Mouse (Mus musculus): ENCODE data around the gene Ormdl3. TPM values are rescaled to one million over a fixed set of nuclear protein-coding genes. Genes with fewer than 3 reads are reported as not detected.
A peak's percentile ranks its signal among the peaks of the same experiment; 100 is the strongest.

Gene Ormdl3
- polyA plus RNA-seq, 1 experiment from 2014 or later = 69.4 TPM

DNA sequence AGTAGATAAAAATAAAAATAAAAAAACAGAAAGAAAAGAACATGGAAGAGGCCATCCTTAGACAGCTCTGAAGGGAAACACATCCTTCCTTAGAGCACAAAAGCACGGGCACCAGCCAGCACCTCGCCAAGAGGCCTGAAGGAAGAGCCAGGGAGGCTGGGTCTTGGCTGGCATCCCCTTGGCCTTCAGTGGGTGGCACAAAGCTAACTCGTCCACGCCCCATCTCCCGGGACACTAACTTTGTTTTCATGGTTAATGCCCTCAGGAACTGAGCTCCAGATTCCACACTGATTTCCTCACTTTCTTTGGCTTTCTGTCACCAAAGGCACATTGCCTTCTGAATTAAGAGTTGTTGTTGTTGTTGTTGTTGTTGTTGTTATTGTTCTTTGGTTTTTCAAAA lies 9.4 kb downstream of the Ormdl3 start:
- Histone ChIP-seq H3K27me3 (no peaks in the 10 kb centered on the region), H3K4me1 (no peaks in the 10 kb centered on the region), H3K9me3 (no peaks in the 10 kb centered on the region), H3K9ac (no peak overlapping the region), H3K4me2 (no peak overlapping the region), H3K27ac (no peak overlapping the region), H3K36me3 (peaks cover 28% of the 10 kb centered on the region), H3K4me3 (no peak overlapping the region)
- 84% methylated on average over 5 of the region's 5 CpGs for WGBS
- no peak for ATAC-seq (ENCODE audit: insufficient number of reproducible peaks, insufficient read depth, low FRiP score, low TSS enrichment, low read depth)

DNA sequence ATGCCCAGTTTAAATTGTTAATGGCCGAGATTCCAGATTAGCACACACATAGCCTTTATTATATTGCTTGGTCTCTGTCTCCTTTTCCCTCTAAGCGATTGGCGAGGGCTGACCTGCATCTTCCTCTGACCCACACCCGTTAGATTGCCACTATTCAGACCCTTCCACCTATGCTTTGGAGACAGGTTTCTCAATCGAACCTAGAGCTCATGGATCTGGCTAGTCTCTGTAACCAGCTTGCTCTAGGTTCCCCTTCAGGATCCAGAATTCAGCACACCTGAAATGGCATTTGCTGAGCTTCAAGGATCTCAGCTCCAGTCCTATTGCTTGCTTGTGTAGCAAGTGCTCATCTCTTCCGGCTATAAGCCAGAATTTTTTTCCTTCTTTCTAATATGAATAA lies 17.7 kb downstream of the Ormdl3 start:
- no peaks in the 10 kb centered on the region for H3K4me1 ChIP-seq
- ATAC-seq (ENCODE audit: insufficient number of reproducible peaks, insufficient read depth, low FRiP score, low TSS enrichment, low read depth) = no peak
- no peaks in the 10 kb centered on the region for H3K36me3 ChIP-seq
- no peaks in the 10 kb centered on the region for H3K27me3 ChIP-seq
- H3K4me3 ChIP-seq = no peak overlapping the region
- no peak overlapping the region for H3K4me2 ChIP-seq
- no peaks in the 10 kb centered on the region; the same call in 1 of the 2 replicates for H3K9me3 ChIP-seq
- H3K27ac ChIP-seq = no peak overlapping the region
- H3K9ac ChIP-seq = no peak overlapping the region
- WGBS = 80% methylated on average over 6 of the region's 6 CpGs

DNA sequence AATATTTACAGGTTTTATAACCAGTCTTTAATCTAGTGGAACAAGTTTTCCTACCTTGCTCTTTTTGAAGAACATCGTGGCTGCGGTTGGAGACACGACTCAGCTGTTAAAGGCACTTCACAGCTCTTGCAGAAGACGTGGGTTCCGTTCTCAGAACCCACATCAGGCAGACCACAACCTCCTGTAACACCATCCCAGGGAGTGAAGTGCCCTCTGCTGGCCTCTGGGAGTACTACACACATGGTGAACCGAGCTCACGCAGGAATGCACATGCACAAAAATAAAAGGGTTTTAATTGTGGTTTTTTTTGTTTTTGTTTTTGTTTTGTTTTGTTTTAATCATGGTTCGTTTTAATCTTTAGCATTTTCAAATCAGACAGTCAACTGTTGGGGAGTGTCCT lies 18.8 kb downstream of the Ormdl3 start:
- Histone ChIP-seq H3K27me3 (no peaks in the 10 kb centered on the region), H3K9ac (no peak overlapping the region), H3K27ac (no peak overlapping the region), H3K4me2 (no peak overlapping the region), H3K36me3 (no peaks in the 10 kb centered on the region), H3K4me1 (no peaks in the 10 kb centered on the region), H3K9me3 (no peaks in the 10 kb centered on the region; the same call in 1 of the 2 replicates), H3K4me3 (no peak overlapping the region)
- no peak for ATAC-seq (ENCODE audit: insufficient number of reproducible peaks, insufficient read depth, low FRiP score, low TSS enrichment, low read depth)
- WGBS = 82% methylated on average over 8 of the region's 8 CpGs

DNA sequence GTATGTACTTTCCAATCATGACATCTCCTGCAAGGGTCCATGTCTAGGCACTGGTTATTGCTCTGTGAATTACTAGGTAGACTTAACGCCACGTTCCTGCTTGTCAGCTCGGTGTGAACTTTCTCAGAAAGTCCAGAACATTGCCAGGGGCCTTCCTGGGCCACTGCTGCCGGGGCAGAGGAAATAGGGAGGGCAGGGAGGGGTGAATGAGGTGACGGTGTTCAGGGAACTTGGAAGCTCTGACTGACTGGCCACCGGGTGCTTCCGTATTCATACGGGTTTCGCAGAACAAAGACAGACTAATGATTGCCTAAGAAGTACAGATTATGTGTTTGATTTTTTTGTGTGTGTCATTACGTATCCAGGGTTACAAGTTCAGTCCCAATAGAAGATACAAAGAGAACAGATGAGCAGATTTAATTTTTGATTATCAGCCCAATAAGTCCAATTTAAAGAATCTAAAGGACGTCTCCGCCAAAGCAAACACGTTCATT lies 23.2 kb downstream of the Ormdl3 start:
- H3K4me1 ChIP-seq = 0 out of 2 replicates have a peak, but pooled peaks cover 4% of the 10 kb centered on the region
- ATAC-seq (ENCODE audit: insufficient number of reproducible peaks, insufficient read depth, low FRiP score, low TSS enrichment, low read depth) = no peak
- H3K27ac ChIP-seq = no peak overlapping the region
- 63% methylated on average over 13 of the region's 13 CpGs for WGBS
- no peak overlapping the region for H3K4me2 ChIP-seq
- H3K27me3 ChIP-seq = no peaks in the 10 kb centered on the region
- no peaks in the 10 kb centered on the region for H3K36me3 ChIP-seq
- no peaks in the 10 kb centered on the region; the same call in 1 of the 2 replicates for H3K9me3 ChIP-seq
- no peak overlapping the region for H3K9ac ChIP-seq
- no peak overlapping the region for H3K4me3 ChIP-seq

DNA sequence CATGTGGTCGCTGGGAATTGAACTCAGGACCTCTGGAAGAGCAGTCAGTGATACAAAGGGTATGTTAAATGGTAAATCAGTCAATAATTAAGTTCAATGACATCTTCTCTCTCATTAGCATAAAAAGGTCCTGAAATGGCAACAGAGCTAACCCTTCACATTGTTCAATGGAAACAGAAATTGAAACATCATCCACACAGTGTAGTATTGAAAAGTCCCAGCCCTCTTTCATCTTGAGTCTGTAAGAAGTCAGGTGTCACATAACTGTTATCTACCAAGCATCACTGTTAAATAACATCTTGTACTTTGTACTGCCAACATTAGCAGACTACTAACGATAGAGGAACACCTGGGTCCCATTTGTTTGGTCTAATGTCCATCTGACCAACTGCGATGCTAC lies 24.1 kb downstream of the Ormdl3 start:
- Histone ChIP-seq H3K9me3 (no peaks in the 10 kb centered on the region; the same call in 1 of the 2 replicates), H3K9ac (no peak overlapping the region), H3K4me3 (no peak overlapping the region), H3K27ac (no peak overlapping the region), H3K4me1 (0 out of 2 replicates have a peak, but pooled peaks cover 4% of the 10 kb centered on the region), H3K4me2 (no peak overlapping the region), H3K36me3 (no peaks in the 10 kb centered on the region), H3K27me3 (peaks cover 3% of the 10 kb centered on the region)
- WGBS = 90% methylated on average over 3 of the region's 3 CpGs
- ATAC-seq (ENCODE audit: insufficient number of reproducible peaks, insufficient read depth, low FRiP score, low TSS enrichment, low read depth) = no peak

DNA sequence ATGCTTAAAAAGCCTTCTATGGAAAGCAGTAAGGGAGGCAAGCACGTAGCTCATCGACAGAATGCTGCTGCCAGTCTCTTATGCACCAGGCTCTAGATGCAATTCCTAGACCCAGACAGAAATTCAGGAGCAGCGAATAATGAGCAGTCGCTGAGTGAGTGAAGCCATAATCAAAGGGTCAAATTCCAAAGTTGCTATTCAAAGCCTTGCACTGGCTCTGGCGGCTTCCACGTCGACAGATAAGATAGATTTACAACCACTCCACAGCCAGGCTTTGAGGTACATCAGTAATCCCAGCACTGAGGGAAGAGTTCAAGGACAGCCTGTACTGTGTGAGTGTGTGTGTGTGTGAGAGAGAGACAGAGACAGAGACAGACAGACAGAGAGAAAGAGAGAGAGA lies 26.2 kb downstream of the Ormdl3 start:
- WGBS = 32% methylated on average over 7 of the region's 7 CpGs
- Histone ChIP-seq H3K4me1 (0 out of 2 replicates have a peak, but pooled peaks cover 4% of the 10 kb centered on the region), H3K9ac (no peak overlapping the region), H3K27ac (no peak overlapping the region), H3K36me3 (no peaks in the 10 kb centered on the region), H3K4me2 (no peak overlapping the region), H3K27me3 (peaks cover 9% of the 10 kb centered on the region), H3K4me3 (no peak overlapping the region), H3K9me3 (no peaks in the 10 kb centered on the region)
- ATAC-seq (ENCODE audit: insufficient number of reproducible peaks, insufficient read depth, low FRiP score, low TSS enrichment, low read depth) = no peak

DNA sequence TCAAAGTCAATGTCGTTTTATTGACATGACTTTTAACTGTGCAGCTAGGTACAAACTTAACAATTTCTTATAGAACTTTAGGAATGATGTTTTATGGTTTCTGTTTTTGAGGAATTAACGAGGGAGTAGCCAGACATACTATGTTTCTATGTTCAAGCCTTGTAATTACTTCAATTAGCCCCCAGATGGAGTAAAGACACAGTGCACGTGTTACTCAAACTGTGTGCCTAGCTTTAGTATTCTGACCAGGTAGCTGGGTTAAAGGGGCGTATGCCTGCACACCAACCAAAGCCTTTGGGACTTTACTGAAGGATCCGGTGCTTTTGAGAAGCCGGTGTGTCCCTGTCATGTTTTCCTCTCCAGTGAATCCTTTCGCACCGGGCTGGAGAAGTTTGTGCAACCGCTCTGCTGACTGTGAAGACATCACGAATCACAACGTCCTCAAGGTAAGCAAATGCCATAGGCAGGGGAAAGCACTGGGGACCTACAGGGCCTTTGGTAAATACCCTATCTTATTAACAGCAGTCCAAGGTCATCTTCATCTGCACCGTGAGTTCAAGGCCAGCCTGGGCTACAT lies 32.0 kb downstream of the Ormdl3 start:
- Histone ChIP-seq H3K4me1 (peaks cover 9% of the 10 kb centered on the region; the same call in 1 of the 2 replicates), H3K4me2 (no peak overlapping the region), H3K27me3 (peaks cover 12% of the 10 kb centered on the region), H3K27ac (no peak overlapping the region), H3K4me3 (no peak overlapping the region), H3K36me3 (no peaks in the 10 kb centered on the region), H3K9me3 (no peaks in the 10 kb centered on the region), H3K9ac (no peak overlapping the region)
- 67% methylated on average over 12 of the region's 12 CpGs for WGBS
- no peak for ATAC-seq (ENCODE audit: insufficient number of reproducible peaks, insufficient read depth, low FRiP score, low TSS enrichment, low read depth)

DNA sequence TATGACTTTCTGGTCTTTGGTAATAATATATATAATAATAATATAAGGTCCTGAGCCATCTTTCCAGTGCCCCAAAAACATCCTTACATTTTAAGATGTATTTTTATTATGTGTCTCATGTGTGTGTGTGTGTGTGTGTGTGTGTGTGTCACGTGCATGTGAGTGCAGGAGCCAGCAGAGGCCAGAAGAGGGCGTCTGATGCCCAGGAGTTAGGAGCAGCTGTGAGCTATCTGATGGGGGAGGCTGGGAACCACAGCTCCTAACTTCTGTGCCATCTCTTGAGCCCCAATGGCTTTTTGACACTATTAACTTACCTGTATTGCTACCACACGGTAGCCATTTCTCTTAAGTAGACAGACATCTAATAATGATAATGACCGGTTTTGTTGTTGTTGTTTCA lies 33.2 kb downstream of the Ormdl3 start:
- Histone ChIP-seq H3K27me3 (peaks cover 24% of the 10 kb centered on the region), H3K9me3 (no peaks in the 10 kb centered on the region)
- no peak for ATAC-seq (ENCODE audit: insufficient number of reproducible peaks, insufficient read depth, low FRiP score, low TSS enrichment, low read depth)

DNA sequence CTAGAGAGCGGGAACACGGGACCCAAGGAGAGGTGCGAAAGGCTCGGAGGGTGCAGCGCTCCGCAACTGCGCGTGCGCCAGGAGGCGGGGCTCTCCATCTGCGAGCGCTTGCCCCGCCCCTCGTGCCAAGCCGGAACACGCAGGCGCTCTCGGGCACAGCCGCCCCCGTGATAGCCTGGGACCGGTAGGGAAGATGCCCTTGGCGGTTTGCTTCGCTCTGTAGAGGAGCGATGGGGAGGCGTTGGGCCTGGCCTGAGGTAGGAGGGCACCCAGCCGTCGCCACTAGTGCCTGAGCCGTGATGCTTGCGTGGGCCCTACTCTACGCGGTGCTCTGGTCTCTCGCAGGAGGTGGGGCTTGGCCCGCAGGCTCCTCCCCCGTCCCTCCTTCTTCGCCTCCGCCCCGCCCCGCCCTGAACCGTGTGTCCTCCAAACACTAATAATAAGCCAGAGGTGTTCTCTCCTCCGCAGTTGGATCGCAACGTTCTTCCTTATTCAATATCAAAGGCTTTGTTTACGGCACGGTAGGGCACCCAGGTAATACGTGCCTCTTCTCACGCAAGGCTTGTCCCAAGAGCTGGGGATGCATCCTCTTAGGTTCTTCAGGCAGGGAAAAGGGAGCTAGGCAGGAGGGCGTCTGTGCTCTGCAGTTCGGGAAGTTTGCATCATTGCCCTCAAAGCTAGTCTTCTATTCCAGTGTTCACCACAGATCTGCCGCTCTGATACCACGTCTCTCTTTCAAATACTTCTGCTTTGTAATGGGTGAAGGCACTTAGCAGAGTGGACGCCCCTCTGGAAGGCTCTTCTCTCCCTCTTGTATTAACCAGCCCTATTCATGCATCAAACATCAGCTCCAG lies 36.0 kb downstream of the Ormdl3 start, which contains the start of gene Zpbp2:
TSS of gene Zpbp2 (plus strand) at position 123 of the 854 bp plus-strand sequence.
- ATAC-seq (ENCODE audit: insufficient number of reproducible peaks, insufficient read depth, low FRiP score, low TSS enrichment, low read depth) = peak; percentile 94

More for the DNA sequence above, 33.2 kb downstream of the Ormdl3 start:
- 94% methylated on average over 4 of the region's 4 CpGs for WGBS
- peaks cover 9% of the 10 kb centered on the region; the same call in 1 of the 2 replicates for H3K4me1 ChIP-seq
- H3K9ac ChIP-seq = no peak overlapping the region
- no peak overlapping the region for H3K4me2 ChIP-seq
- no peak overlapping the region for H3K4me3 ChIP-seq
- no peak overlapping the region for H3K27ac ChIP-seq
- no peaks in the 10 kb centered on the region for H3K36me3 ChIP-seq

DNA sequence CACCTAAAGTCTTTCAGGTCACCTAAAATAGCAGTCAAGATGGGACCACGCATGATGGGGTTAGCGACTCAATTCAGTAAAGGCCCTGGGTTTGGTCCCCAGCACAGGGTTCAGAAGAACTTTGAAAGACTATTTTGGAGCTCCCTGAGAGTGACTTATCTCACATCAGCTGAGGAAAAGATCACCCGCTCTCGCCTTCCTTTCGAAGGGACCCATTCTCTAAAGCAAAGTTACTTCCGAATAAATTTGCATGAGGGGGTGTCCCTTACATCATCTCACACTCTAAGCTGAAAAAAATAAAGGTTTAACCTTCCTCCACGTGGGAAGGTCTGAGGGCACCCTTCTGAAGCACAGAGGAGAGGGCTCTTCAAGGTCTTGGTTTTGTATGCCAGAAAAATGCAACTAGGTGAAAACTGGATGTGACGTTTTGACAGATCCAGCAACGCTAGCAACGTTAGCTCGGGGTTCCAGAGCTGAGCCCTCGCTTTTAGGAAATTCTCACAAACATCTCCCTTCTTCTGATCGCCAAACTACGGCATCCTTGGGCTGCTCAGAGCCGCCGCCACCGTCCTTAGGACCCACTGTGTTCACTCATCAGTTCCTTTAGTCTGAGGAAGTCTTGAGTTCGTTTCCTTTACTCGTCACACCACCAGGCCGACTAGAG lies 36.7 kb downstream of the Ormdl3 start:
- 20% methylated on average over 20 of the region's 20 CpGs for WGBS
- Histone ChIP-seq H3K27me3 (peaks cover 50% of the 10 kb centered on the region), H3K36me3 (no peaks in the 10 kb centered on the region), H3K9ac (peak overlapping the region; percentile 79), H3K4me2 (peak overlapping the region; percentile 81), H3K27ac (peak overlapping the region; percentile 66; the same call in 1 of the 2 replicates), H3K9me3 (no peaks in the 10 kb centered on the region), H3K4me1 (peaks cover 14% of the 10 kb centered on the region), H3K4me3 (peak overlapping the region; percentile 80)
- ATAC-seq (ENCODE audit: insufficient number of reproducible peaks, insufficient read depth, low FRiP score, low TSS enrichment, low read depth) = no peak

More for the DNA sequence above, 36.0 kb downstream of the Ormdl3 start, which contains the start of gene Zpbp2:
- Histone ChIP-seq H3K27ac (peak within 1 kb of the TSS; percentile 66), H3K27me3 (peaks cover 42% of the 10 kb centered on the region), H3K4me1 (peaks cover 9% of the 10 kb centered on the region; the same call in 1 of the 2 replicates), H3K4me3 (peak within 1 kb of the TSS; percentile 80), H3K4me2 (peak within 1 kb of the TSS; percentile 81), H3K9ac (peak within 1 kb of the TSS; percentile 79), H3K36me3 (no peaks in the 10 kb centered on the region), H3K9me3 (no peaks in the 10 kb centered on the region)
- WGBS = 1% methylated on average over 51 of the region's 51 CpGs

DNA sequence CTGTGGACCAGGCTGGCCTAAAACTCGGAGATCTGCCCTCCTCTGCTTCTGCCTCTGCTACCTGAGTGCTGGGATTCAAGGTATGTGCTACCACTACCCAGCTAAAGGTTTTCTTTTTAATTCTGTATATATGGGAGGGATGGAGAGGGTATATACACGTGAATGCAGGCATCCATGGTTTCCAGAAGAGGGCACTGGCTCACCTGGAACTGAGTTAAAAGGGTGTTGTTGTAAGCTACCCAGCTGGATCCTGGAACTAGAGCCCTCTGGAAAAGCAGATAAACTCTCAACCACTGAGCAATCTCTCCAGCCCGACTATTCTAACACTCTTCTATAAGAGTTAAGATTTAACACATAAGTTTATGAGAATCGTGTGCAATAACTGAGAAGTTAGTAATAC lies 37.8 kb downstream of the Ormdl3 start:
- H3K4me1 ChIP-seq = peaks cover 17% of the 10 kb centered on the region
- H3K4me2 ChIP-seq = no peak overlapping the region
- 69% methylated on average over 4 of the region's 4 CpGs for WGBS
- H3K27me3 ChIP-seq = peaks cover 57% of the 10 kb centered on the region
- no peaks in the 10 kb centered on the region for H3K9me3 ChIP-seq
- no peak overlapping the region for H3K9ac ChIP-seq
- ATAC-seq (ENCODE audit: insufficient number of reproducible peaks, insufficient read depth, low FRiP score, low TSS enrichment, low read depth) = no peak
- no peak overlapping the region for H3K27ac ChIP-seq
- H3K4me3 ChIP-seq = no peak overlapping the region
- no peaks in the 10 kb centered on the region for H3K36me3 ChIP-seq
